ENCODE assay signal across 24 mouse cellular contexts in genomic region chr13:58040112-58040511, GRCm38 (mm10).
"Had no signal": no experiment of that assay in that cellular context is flagged by ENCODE, and none has a peak within 500 bp of the region (broad histone marks: within the 10 kb centered on the region; RNA-seq: fewer than 3 reads in every experiment).

No protein-coding gene starts in this region.

- H3K27ac ChIP-seq: hindbrain, embryonic 13.5 days; hindbrain, embryonic 15.5 days; hindbrain, postnatal 0 days; kidney, embryonic 15.5 days; kidney, postnatal 0 days; limb, embryonic 13.5 days; limb, embryonic 15.5 days; liver, embryonic 12.5 days; liver, embryonic 14.5 days had no signal

- H3K4me2 ChIP-seq: hindbrain, embryonic 13.5 days; hindbrain, embryonic 15.5 days; kidney, embryonic 15.5 days; limb, embryonic 13.5 days; limb, embryonic 15.5 days; liver, embryonic 12.5 days had no signal

- H3K4me1 ChIP-seq: hindbrain, embryonic 13.5 days; hindbrain, embryonic 15.5 days; liver, embryonic 12.5 days had no signal

- ATAC-seq: forebrain, postnatal 0 days; hindbrain, postnatal 0 days; intestine, embryonic 16.5 days; liver, embryonic 12.5 days had no signal

- H3K27me3 ChIP-seq: hindbrain, embryonic 13.5 days; hindbrain, embryonic 15.5 days; kidney, embryonic 15.5 days; limb, embryonic 13.5 days; limb, embryonic 15.5 days had no signal

- H3K9ac ChIP-seq: forebrain, postnatal 0 days; hindbrain, embryonic 13.5 days; hindbrain, embryonic 15.5 days; kidney, embryonic 15.5 days; limb, embryonic 13.5 days; limb, embryonic 15.5 days; liver, embryonic 12.5 days; liver, embryonic 14.5 days had no signal

- H3K4me3 ChIP-seq: hindbrain, embryonic 13.5 days; hindbrain, embryonic 15.5 days; kidney, embryonic 15.5 days; limb, embryonic 13.5 days; limb, embryonic 15.5 days; liver, embryonic 12.5 days had no signal

- H3K9me3 ChIP-seq: hindbrain, embryonic 13.5 days; hindbrain, embryonic 15.5 days; kidney, embryonic 15.5 days; limb, embryonic 13.5 days; limb, embryonic 15.5 days; liver, embryonic 12.5 days had no signal

- DNase-seq: forebrain, postnatal 0 days; gastrocnemius, postnatal 14 days; gastrocnemius, postnatal 36 days; heart, adult 18-20 months; heart, postnatal 14 days; heart, postnatal 36 days; kidney, adult 11 months; kidney, adult 2 months; kidney, adult 9 months; kidney, postnatal 14 days; kidney, postnatal 36 days; layer of hippocampus, adult 9-11 months; layer of hippocampus, postnatal 36 days; left cerebral cortex, postnatal 4 days had no signal

- H3K36me3 ChIP-seq: kidney, embryonic 15.5 days; limb, embryonic 15.5 days; liver, embryonic 12.5 days had no signal
